Mouse (Mus musculus) G1E (cell line): ENCODE results near the gene Trrap. TPM values are rescaled to one million over a fixed set of nuclear protein-coding genes. Genes with fewer than 3 reads are reported as not detected.

Experiments used
- ATAC-seq: 2 replicates; pipeline ENCODE4 v1.8.0; 2016; ENCODE audit warnings: mild to moderate bottlenecking; ENCODE audit not compliant: insufficient number of reproducible peaks, poor library complexity, low FRiP score, severe bottlenecking; ENCODE audit errors: extremely low read depth
- DNase-seq: peaks from one replicate; pipeline ENCODE4 v3.0.0; 2012; ENCODE audit warnings: low spot score
- H3K27me3 ChIP-seq: 2 replicates; pipeline ENCODE4 v1.6.1; 2012; ENCODE audit warnings: mild to moderate bottlenecking, low read length, inconsistent platforms; ENCODE audit not compliant: insufficient read depth
- H3K36me3 ChIP-seq: replicated peaks from 2 replicates; pipeline ENCODE3; 2012; ENCODE audit warnings: mild to moderate bottlenecking, inconsistent platforms
- H3K4me1 ChIP-seq: 2 replicates; pipeline ENCODE4 v1.6.1; 2012; ENCODE audit warnings: low read depth, low read length, inconsistent platforms, mixed read lengths; ENCODE audit not compliant: insufficient read depth
- H3K4me3 ChIP-seq: 2 replicates; pipeline ENCODE4 v1.5.1; 2012; ENCODE audit warnings: low read depth, mild to moderate bottlenecking, inconsistent platforms, low read length, moderate library complexity, mixed read lengths
- H3K9me3 ChIP-seq: replicated peaks from 2 replicates; pipeline ENCODE4 v1.6.1; 2012; ENCODE audit warnings: inconsistent platforms
- CTCF ChIP-seq: IDR thresholded peaks from 2 replicates; pipeline ENCODE4 v1.5.1; 2012; ENCODE audit warnings: low read depth, low read length, inconsistent platforms, mixed read lengths
- GATA1 ChIP-seq: IDR thresholded peaks from 2 replicates; pipeline ENCODE4 v1.6.1; 2012; ENCODE audit warnings: borderline replicate concordance, low read length, inconsistent platforms, mixed read lengths
- GATA2 ChIP-seq: IDR thresholded peaks from 2 replicates; pipeline ENCODE4 v1.6.1; 2012; ENCODE audit warnings: low read depth, low read length, inconsistent platforms, borderline replicate concordance
- POLR2AphosphoS5 ChIP-seq: IDR thresholded peaks from 2 replicates; pipeline ENCODE4 v1.6.1; 2012; ENCODE audit warnings: low read depth, low read length, inconsistent platforms; ENCODE audit not compliant: insufficient replicate concordance
- TAL1 ChIP-seq: conservative IDR thresholded peaks from 2 replicates; pipeline ENCODE4 v1.6.1; 2012; ENCODE audit warnings: low read depth, low read length, inconsistent platforms, mixed read lengths
- polyA plus RNA-seq: library from polyadenylated mRNA; stranded (reverse); fragments of >175 nt; gene quantifications from 2 replicates; pipeline ENCODE4 v1.2.3, GENCODE M21; 2012
- total RNA-seq, 2 experiments: library from RNA; stranded (forward) in 1 of 2; stranded (reverse) in 1 of 2; fragments of 200-1000 nt in 1 of 2; fragments of >200 nt in 1 of 2; fragmentation: Nextera tagmentation in 1 of 2; gene quantifications; 2 replicates each; pipeline ENCODE4 v1.2.3; 2014 to 2017

Gene Trrap
- total and polyA plus RNA-seq, 3 experiments = 41.2 to 152 (median 49.8) TPM

DNA sequence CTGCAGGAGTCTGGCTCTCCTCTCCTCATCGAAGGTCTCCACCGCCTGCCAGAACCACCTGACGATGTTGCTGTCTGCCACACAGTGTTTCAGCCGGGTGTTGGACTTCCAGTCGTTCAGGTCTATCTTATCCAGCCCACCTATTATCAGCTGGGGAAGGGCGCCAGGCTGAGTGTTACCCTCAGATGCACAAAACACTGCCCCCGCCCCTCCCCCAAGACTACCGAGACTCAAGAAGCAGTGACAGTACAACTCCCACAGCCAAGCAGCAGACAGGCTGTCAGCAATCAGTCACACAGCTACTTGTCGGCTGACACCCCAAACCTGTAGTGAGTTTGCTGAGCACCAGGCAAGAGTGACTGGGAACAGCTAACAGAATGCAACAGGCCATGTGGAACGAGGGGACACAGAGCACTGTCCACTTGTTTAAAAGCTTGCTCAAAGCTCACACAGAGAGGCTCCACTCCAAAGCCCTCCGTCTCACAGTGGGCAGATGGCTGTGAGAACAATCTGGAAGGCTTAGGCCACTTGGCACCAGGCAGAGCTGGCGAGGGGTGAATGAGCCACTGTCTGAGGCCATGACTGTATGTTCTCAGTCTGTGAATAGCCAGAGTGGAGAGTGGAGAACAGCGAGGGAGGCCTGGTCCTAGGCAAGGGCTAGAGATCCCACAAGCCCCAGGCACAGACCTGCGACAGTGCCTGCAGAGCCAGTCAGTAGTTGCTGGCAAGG lies 114.3 kb downstream of the Trrap start:
- Histone ChIP-seq H3K36me3 (no peaks in the 10 kb centered on the region), H3K9me3 (no peaks in the 10 kb centered on the region), H3K27me3 (peaks cover 8% of the 10 kb centered on the region; the same call in 1 of the 2 replicates), H3K4me1 (peaks cover 3% of the 10 kb centered on the region; the same call in 1 of the 2 replicates), H3K4me3 (no peak overlapping the region)
- no peak for ATAC-seq
- no peak for DNase-seq
- no peak for TF ChIP-seq GATA2
- no peak for TF ChIP-seq POLR2AphosphoS5
- TF ChIP-seq TAL1 = no peak
- TF ChIP-seq CTCF = no peak
- no peak for TF ChIP-seq GATA1

DNA sequence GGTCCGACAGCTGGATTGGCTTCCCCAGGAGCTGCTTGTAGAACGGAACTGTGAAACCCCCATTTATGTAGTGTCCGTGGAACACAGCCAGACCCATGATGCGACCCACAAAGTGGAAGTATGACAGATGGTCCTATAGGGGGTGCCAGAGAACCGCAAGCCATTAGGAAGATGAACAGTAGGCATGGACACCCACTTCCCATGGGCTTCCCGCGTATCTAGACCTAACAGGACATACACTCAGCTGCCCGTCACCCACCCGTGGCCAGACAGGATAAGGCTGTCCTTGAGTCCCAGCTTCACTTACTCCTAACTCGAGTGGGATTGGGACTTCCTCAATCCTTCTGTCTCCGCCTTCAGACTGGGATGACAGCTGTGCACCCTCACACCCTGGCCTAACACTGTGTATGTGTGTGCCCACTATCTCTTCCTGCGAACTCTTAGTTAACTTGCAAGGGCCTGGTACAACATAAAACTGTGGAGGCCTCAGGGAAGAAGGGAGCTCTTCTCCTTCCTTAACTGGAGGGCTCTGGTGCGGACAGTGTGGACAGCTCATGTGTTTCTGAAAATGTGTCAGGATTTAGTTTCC lies 117.2 kb downstream of the Trrap start:
- no peaks in the 10 kb centered on the region for H3K36me3 ChIP-seq
- ATAC-seq (peak; percentile 22; the same call in 1 of the 2 replicates), DNase-seq (no peak)
- no peak for TF ChIP-seq GATA1
- TF ChIP-seq GATA2 = no peak
- TF ChIP-seq TAL1 = no peak
- TF ChIP-seq CTCF = no peak
- TF ChIP-seq POLR2AphosphoS5 = no peak
- H3K27me3 ChIP-seq = 0 out of 2 replicates have a peak, but pooled peaks cover 2% of the 10 kb centered on the region
- peaks cover 3% of the 10 kb centered on the region; the same call in 1 of the 2 replicates for H3K4me1 ChIP-seq
- no peaks in the 10 kb centered on the region for H3K9me3 ChIP-seq
- H3K4me3 ChIP-seq = no peak overlapping the region

DNA sequence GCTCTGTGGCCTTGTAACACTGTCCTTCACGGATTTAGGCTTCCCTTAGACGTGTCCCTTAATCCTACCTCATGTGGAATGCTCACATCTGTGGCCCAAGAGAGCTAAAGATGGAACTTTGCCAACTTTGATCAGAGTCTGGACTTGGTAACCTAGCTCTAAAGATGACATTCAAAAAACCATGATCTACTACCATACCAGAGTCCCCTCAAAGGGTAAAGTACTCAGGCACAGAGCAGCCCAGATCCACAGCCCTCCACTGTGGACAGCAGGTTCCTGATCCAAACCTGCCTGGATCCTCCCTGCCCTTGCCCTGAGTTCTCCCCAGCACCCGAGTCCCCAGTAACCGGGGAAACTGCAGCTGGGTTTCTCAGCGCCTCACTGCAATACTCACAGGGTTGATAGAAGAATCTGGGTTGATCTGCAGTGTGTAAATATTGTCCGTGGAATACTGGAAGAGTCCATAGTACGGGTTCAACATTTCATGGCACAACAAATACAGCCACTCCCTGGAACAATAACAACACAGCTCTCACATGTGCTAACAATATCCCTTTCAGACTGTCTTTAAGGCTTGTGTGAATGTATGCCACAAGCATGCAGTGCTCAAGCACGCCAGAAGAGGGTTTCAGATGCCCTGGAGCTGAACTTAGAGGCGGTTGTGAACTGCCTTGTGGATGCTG lies 118.6 kb downstream of the Trrap start:
- no peak for ATAC-seq
- no peak for TF ChIP-seq GATA2
- TF ChIP-seq GATA1 = no peak
- TF ChIP-seq POLR2AphosphoS5 = no peak
- TF ChIP-seq CTCF = no peak
- no peak for TF ChIP-seq TAL1
- Histone ChIP-seq H3K36me3 (no peaks in the 10 kb centered on the region), H3K27me3 (0 out of 2 replicates have a peak, but pooled peaks cover 2% of the 10 kb centered on the region), H3K4me1 (peaks cover 3% of the 10 kb centered on the region; the same call in 1 of the 2 replicates), H3K9me3 (no peaks in the 10 kb centered on the region), H3K4me3 (no peak overlapping the region)
- no peak for DNase-seq

DNA sequence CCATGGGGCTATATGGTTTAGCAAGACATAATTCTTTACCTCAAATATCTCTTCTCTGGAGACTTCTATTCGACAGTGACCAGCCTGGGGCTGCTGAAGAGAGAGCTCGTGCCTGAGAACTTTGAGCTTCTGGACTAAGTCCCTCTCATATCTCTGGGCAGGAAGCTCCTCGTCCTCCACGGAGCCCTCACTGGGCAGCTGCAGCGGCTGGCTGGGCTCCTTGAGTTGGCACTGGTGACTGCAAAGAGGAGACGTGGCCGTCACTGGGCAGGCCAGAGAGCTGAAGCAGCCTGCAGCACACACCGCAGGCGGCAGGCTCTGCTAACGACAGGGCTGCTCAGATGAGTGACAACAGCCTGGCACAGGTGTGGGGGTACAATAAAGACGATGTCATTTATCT lies 123.7 kb downstream of the Trrap start:
- DNase-seq (no peak), ATAC-seq (no peak)
- TF ChIP-seq GATA2 (no peak), POLR2AphosphoS5 (no peak)
- Histone ChIP-seq H3K36me3 (no peaks in the 10 kb centered on the region), H3K9me3 (no peaks in the 10 kb centered on the region), H3K4me3 (no peak overlapping the region), H3K4me1 (no peaks in the 10 kb centered on the region), H3K27me3 (no peaks in the 10 kb centered on the region; the same call in 1 of the 2 replicates)

DNA sequence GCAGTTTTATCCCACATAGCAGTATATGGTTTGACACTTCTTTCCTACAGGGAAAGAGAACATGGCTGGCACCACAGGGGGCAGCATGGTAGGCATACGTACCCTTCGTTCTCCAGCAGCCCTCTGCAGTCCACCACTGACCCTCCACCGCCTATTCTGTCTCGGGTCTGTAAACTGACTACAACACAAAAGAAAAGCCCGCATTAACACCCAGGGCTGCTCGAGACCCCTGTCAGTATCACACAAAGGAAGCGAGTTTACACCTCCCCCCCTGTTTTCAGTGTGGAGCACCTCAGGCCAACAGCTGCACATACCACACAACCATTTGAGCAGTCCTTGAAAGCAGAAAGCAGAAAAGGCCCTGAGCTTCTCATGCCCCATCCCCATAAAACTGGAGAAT lies 130.3 kb downstream of the Trrap start:
- TF ChIP-seq TAL1 = no peak
- TF ChIP-seq GATA2 = no peak
- no peak for TF ChIP-seq POLR2AphosphoS5
- TF ChIP-seq CTCF = no peak
- no peak for TF ChIP-seq GATA1
- Histone ChIP-seq H3K9me3 (no peaks in the 10 kb centered on the region), H3K36me3 (no peaks in the 10 kb centered on the region), H3K27me3 (no peaks in the 10 kb centered on the region), H3K4me3 (no peak overlapping the region), H3K4me1 (no peaks in the 10 kb centered on the region)
- no peak for DNase-seq
- no peak for ATAC-seq

DNA sequence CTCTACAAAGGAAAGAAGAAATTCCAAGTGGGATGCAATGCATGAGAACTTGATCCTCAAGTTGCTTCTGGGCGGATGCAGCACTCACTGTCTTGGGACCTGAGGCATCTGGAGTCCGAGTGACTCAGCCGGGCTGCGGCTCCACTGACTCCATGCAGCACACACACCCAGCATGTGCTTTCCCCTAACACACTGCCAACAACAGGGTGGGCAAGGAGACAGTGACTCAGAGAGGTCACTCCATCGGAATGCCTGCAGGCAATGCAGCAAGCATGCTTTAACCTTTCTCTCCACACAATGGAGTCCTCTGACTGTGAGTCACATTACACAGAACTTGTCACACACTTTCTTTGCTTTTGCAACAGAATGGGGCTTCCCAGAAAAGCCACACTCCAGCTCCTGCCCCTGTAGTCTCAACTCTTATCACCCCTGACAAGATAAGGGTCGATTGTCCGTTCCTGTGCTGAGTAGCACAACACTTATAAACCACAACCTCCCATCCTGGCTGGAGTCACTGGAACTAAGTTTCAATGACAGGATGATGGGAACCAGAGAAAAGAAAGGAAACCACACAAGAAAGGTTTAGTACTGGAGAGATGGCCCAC lies 131.0 kb downstream of the Trrap start:
- ATAC-seq (no peak), DNase-seq (no peak)
- Histone ChIP-seq H3K4me1 (no peaks in the 10 kb centered on the region), H3K36me3 (no peaks in the 10 kb centered on the region), H3K27me3 (no peaks in the 10 kb centered on the region), H3K4me3 (no peak overlapping the region), H3K9me3 (no peaks in the 10 kb centered on the region)
- TF ChIP-seq TAL1 (no peak), CTCF (no peak), GATA2 (no peak), GATA1 (no peak), POLR2AphosphoS5 (no peak)
